Mouse (Mus musculus) large intestine, adult 2 months (tissue): ENCODE measurements around the gene Tmem175. TPM values are rescaled to one million over a fixed set of nuclear protein-coding genes. Genes with fewer than 3 reads are reported as not detected.
"Not testable (repeated sequence)": the region's sequence is repeated elsewhere in the genome, so short reads cannot be mapped to it uniquely, and the experiment has no call there.

ENCODE experiments used
- DNase-seq: peaks from one replicate; pipeline ENCODE4 v3.0.0-alpha.2; 2012; ENCODE audit warnings: low read depth, low spot score
- WGBS: fragments of 180-500 bp; shearing (Covaris S2); methylation state at CpG from one replicate; pipeline ENCODE4 v1.1.7; 2018; 5-methylcytosine and 5-hydroxymethylcytosine counted together
- polyA plus RNA-seq: library from polyadenylated mRNA; depleted of rRNA; stranded (reverse); fragments of >200 nt; gene quantifications from 2 replicates; pipeline ENCODE4 v1.2.3, GENCODE M21; 2012; rRNA removed

Tmem175 gene
- 26.3 and 32.6 TPM in 2 replicates for polyA plus RNA-seq

DNA sequence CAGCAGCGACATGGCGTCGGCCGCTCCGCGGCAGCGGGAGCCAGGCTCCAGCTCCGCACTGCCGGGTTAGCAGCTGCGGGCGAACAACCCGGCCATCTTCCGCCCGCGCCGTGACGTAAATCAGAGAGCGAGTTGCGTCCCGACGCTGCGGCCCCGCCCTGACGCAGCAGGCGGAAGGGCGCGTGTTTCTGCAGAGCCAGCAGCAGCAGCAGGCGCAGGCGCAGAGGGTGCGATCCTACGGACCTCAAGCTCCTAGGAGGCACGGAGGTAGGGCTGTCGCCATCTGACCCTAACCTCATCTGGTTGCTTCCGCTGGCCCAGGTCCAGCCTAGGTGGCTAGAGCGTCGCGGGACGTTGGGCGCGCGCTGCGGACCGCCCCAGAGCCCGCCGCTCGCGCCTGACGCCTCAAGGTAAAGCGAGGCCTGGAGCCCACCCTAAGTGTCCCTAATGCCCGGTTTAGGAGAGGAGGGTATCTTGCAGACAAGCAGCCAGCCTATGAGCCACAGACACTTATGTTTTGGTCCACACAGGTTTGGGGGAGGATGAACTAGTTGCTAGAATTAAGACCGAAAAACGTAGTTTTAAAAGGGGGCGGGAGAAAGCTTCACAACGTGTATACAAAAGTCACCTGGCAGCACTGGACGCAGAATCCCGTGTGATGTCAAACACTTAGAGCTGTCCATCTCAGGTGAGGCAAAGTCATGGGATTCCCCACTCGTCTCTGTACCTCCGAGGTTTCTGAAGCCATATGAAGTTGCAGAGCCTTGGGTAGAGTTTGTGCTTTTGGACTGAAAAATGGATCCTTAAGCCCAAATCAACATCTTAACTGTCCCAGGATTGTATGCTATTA lies at the start of gene Tmem175, which contains the start of gene Gak:
Tmem175 (plus strand) TSS at position 137 of the 850 bp plus-strand sequence.
Gak (minus strand) TSS at position 122 of the 850 bp plus-strand sequence.
- peak; percentile 90 for DNase-seq
- under 1% methylated on average over 58 of the region's 58 CpGs for WGBS

DNA sequence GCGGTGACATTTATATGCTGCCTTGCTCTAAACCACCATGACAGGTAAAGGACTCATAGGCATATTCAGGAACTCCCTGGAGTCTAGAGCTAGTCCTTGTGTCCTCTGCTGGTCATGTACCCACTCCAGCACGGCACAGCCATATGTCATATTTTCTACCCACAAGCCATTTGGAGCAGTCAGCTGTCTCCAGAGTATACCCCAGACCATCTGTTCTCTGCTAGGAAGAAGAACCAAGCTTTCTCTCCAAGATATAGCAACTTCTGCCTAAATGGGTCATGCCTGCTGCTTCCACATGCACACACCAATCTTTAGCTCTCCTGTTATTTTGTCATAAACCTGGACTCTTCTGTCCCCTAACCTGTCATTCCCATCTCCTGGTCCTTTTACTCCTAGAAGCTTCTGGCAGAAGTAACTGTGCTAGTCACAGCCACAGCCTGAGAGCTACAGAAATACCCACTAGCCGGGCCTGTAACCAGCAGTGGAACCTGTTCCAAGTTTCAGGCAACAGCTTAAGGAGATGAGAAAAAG lies 48.1 kb upstream of the Tmem175 start:
- 92% methylated on average over 3 of the region's 3 CpGs for WGBS
- no peak for DNase-seq

DNA sequence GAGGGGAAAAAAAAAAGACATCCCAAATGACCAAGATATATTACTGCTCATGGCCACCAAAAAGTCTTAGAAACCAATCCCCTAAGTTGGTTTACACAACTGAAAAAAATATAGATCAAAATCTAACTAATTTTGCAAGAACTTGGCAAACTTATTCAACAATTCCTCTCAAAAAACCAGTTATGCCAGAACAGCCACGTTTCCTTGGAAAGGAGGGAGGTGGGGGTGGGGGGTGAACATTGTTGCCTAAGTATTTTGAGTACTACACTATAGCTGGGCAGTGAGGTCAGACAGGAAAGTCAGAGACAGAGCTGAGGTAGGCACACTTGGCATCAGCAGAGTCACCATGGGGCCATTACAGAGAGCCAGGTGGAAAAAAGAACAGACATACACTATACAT lies 29.6 kb upstream of the Tmem175 start:
- WGBS = 55% methylated on average over 1 of the region's 1 CpGs
- DNase-seq = no peak

DNA sequence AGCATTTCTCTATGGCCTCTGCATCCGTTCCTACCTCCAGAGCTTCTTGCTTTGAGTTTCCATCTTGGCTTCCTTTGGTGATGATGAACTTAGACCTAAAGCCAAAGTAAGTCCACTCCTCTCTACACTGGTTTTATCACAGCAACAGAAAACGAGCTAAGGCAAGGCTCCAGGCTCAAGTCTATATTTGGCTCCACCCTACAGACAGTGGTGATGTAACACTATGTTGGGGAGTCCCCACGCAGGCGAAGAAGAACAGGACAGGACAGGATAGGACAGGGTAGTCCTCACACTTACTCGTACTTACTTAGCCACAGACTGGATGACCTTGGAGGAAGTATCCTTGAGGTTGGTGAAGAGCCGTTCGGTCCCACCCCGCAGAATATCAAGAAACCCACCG lies 27.0 kb upstream of the Tmem175 start:
- 86% methylated on average over 9 of the region's 9 CpGs for WGBS
- no peak for DNase-seq

DNA sequence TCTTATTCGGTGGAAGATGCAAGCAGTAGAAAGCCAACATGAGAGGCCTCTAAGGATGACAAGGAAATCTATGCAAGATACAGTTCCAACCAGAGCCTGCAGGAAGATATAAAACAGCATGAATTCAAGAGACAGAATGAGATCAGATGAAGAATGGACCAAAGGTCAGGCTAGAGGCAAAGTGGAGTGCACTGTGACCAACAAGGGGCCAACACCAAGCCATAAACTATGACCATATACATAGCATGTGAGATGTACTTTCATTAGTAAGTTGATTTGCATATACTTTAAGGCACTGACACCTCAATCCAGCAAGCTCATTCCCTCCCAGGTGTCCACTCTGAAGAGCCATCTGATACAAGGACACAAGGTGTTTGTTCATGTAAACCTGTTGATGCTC lies 19.1 kb upstream of the Tmem175 start:
- 93% methylated on average over 1 of the region's 1 CpGs for WGBS
- no peak for DNase-seq

DNA sequence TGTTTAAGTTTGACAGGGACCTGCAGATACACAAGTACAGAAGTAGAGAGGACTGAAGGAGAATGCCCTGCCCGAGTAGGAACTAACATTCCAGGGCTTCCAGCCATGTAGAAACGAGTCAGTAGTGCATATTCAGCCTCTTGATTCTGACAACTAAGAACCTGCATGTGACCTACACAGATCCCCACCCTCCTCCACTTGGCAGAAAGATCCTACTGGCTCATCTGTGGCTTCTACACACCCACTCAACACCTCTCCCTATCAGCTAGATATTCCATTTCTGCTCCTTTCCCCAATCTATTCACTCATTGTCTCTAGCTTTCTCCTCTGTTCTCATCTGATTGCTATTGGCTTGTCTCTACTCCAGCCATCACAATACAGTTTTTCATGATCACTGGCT lies 7.7 kb upstream of the Tmem175 start:
- DNase-seq = no peak
- WGBS = 31% methylated on average over 2 of the region's 2 CpGs

DNA sequence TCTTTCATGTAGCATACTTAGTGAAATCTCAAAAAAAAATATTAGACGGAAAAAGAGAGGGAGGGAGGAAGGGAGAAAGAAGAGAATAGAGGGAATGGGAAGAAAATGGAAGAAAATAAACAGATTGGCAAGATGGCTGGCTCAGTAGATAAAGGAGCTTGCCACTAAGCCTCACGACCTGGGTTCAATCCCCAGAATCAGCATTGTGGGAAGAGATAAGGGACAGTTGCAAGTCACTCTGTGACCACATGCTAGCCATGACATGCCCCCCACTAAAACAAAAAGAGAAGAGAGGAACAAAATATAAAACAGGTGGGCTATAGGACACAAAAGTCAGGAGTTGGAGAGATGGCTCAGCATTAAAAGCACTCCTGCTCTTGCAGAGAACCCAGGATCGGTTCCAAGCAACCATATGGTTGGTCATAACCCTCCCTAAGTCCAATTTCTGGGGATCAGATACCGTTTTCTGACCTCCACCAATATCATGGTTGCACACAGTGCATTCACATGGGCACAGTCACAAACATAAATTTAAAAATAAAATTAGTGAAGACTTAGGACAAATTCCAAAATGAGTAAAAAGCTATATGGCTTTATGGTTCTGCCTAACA lies 3.4 kb upstream of the Tmem175 start:
- no peak for DNase-seq
- 73% methylated on average over 4 of the region's 4 CpGs for WGBS

DNA sequence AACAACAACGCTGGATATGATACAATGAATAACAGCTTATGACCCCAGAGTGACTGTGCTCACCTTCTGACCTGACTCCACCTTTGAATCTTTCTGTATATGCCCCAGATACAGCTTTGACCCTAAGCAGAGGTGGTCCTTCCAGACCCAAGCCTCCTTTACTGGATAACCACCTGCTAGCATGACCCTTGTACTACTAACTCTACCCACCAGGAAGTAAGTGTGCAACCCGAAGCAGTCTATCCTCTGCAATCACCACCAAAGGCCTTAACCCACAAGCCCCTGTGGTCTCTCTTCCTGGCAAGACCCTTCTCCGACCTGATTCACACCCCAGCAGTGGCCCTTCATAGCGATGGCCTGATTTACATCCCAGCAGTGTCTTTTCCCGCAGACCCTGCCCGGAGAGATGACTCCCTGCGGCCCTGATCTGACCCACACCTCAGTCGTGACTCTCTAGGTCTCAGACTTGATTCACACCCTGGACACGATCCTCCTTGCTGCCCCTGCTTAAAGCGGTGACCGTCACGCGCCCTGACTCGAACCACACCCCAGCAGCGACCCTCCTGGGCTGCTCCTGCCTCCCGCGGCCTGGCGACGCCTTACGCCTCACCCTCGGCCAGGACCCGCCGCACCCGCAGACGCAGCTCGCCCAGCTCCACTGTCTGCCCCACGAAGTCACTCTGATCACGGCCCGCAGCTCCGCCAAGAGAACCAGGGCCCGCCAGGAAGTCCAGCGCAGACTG lies 508 bp upstream of the Tmem175 start:
- DNase-seq = peak; percentile 28

DNA sequence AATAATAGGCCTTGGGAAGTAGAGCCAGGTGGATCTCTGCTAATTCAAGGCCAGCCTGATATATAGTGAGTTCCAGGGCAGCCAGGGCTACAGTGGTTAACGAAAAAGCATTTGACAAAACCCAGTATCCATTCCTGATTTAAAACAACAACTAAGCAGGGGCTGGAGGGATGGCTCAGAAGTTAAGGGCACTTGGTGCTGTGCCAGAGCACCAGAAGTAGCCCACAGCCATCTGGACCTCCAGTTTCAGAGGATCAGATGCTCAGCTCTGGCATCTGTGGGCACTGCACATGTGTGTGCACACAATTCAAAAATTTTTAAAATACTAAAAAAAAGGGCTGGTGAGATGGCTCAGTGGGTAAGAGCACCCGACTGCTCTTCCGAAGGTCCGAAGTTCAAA lies 4.1 kb downstream of the Tmem175 start:
- WGBS = 86% methylated on average over 4 of the region's 4 CpGs
- no peak for DNase-seq

More for the DNA sequence above, 508 bp upstream of the Tmem175 start:
- under 1% methylated on average over 32 of the region's 32 CpGs for WGBS

DNA sequence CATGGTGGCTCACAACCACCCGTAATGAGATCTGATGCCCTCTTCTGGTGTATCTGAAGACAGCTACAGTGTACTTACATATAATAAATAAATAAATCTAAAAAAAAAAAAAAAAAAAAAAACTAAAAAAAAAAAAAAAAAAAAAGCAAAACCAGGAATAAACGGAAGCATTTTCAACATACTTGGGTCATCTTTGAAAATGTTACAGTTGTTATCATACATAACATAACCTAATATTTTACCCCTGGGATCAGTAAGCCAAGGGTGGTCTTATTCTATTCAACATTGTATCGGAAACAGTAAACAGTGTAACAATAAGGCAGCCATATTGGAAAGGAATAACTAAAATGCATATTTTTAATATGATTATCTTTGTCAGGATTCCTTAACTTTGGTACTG lies 4.5 kb downstream of the Tmem175 start:
- WGBS = 72% methylated on average over 3 of the region's 3 CpGs
- not testable (repeated sequence) for DNase-seq

DNA sequence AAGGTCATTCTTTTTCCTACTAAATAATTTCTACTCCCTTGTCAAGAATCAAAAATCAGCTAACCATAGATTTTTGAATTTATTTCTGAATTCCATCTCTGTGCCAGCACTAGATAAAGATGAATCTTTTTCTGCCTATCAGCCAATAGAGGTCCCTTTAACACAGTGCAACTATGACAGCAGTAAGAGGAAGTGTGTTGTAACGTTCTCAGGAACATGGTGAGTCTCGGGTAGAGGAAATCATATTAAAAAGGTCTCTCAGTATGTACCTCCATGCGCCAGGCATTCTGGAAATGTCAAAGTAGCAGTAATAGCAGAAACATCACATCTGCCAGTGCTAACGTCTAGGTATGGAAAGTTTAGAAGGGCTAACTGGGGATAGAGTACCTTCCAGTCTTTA lies 6.6 kb downstream of the Tmem175 start:
- DNase-seq = no peak
- WGBS = 68% methylated on average over 4 of the region's 4 CpGs

DNA sequence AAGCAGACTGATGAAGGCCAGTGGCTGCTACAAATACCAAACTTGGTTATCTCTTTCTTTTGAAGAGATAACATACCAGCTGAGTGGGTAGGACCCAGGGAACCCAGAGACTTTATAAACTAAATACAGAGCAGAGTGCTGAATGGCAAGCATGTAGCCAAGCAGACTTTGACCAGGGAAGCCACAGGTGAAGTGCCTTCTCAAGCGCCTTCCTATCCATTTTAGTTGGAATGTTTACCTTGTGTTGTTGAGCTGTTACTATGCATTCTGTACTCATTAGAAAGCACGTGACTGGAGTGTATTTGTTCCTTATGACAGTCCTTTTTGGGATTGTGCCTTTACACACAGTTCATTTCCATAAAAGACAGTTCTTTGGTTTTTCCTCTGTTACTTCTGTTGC lies 14.1 kb downstream of the Tmem175 start:
- DNase-seq = peak; percentile 38
- 36% methylated on average over 2 of the region's 2 CpGs for WGBS

DNA sequence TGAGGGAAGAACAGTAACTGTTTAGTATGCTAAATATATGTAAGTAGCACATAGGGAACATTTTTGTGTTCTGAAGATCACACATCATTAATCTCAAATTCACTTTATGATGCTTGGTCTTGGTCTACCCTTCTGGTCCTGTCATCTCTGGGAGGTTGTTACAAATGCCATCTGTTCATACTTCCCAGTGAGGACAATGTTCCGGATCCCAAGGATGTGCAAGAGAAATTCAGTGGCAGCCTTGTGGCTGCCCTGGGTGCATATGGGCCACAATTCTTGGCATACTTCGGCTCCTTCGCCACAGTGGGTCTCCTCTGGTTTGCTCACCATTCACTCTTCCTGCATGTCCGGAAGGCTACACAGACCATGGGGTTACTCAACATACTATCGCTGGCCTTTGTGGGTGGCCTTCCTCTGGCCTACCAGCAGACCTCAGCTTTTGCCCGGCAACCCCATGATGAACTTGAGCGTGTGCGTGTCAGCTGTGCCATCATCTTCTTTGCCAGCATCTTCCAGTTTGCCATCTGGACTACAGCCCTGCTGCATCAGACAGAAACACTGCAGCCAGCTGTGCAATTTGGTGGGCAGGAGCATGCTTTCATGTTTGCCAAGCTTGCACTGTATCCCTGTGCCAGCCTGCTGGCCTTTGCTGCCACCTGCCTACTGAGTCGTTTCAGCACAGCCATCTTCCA lies 16.2 kb downstream of the Tmem175 start:
- DNase-seq = no peak
- 85% methylated on average over 9 of the region's 9 CpGs for WGBS

DNA sequence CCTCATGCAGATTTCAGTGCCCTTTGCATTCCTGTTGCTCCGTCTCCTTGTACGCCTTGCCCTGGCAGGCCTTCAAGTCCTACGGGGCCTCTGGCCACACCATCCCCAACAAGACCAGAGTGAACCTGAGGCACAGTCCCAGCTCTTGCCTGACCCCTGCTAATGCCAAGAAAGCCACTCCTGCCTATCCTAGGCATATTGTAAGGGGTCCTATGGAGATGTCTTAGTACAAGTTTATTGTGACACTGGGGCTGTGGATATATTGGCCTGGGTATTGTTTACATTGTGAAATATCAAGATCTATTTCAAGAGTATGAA lies 16.7 kb downstream of the Tmem175 start:
- no peak for DNase-seq
- WGBS = 80% methylated on average over 3 of the region's 3 CpGs

DNA sequence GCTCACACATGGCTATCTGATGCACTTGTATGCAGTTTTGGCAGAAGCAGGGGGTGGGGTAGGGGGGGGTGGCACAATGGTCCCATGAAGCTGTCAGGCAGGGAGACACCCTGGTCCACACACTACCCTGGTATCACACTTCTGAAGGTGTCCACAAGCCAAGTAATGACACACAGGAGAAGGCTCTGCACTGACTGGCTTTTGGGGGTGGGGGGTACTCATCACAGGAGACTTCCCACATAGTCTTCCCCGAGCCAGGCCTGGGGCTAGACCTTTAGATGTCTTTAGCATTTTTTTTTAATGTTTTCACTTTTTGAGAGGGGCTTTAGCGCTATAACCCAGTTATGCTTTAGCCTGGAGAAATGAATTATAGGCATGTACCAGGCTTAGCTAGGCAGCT lies 17.7 kb downstream of the Tmem175 start:
- WGBS = 95% methylated on average over 2 of the region's 2 CpGs

DNA sequence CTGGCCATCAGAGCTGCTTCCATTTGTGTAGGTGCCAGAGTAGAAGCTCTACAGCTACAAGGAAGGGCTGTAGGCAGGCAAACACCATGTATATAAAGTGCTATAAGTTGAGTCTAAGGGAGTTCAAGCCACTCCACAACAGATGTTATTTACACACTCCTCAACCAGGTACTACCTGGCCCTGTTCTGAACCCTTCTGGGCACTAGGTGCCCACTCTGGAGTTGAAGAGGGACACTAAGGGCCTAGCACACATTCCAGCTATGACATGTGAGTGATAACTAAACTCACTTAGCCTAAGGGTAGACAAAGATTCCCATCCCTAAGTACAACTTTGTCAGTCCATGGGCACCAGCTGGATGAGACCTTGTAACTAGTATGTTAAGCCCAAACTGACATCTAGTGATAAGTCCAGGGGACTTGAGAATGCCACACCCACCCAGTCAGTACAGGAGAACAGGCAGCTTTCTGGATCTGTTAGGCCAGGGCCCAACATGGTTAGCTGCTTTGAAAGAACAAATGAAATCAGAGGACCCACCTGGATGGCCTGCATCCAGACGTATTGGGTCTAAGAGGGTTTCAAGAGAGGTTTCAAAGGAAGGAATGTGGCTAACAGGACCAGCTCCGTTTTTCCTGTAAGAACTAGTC lies 18.4 kb downstream of the Tmem175 start:
- no peak for DNase-seq
- 95% methylated on average over 2 of the region's 2 CpGs for WGBS

More for the DNA sequence above, 17.7 kb downstream of the Tmem175 start:
- DNase-seq = no peak

DNA sequence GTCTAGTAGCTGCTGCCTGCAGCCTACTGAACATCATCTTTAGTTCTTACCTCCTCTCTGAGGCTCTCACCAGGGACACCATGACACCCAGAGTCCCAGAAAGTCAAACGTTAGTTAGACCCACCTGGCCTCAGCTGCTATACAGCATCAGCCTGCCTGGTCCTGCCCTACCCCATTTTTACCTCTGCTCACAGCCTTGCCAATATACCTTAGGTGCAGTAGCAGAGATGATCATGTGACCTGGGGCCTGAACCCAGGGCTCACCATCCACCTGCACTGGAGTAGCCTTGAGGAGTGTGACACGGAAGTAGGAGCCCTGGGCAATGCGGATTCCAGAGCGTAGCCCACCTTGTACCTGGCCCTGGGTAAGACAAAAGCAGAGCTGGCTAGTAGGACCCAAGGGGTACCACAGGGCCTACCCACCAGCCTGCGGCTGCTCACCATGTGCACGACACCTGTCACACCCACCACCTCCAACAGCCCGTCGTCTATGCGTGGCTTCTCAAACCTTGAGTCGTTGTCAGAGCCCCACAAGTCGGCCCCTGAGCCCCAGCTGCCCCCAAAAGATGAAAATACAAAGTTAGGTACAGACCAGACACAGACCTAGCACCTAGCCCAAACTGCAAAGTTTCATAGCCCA lies 19.5 kb downstream of the Tmem175 start:
- WGBS = 91% methylated on average over 11 of the region's 11 CpGs
- no peak for DNase-seq

DNA sequence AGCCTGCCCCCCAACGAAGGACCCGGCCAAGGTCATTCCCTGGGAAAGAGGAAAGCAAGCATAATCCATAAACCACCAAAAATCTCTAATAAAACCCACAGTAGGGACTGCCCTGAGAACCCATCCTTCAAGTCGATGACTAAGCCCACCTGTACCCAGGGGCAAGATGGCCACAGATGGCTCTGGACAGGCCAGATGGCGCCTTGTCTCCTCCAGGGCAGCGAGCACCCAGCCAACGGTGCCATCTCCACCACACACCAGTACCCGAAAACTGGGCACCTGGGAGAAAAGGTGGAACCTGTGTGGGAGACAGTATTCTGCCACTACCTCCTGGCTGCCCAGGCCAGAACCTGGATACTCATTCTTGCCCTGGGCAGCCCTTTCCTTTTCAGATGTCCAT lies 20.8 kb downstream of the Tmem175 start:
- WGBS = 93% methylated on average over 7 of the region's 7 CpGs
- DNase-seq = no peak
